Mouse (Mus musculus) MEL (cell line): ENCODE data around the gene Trak1. TPM values are rescaled to one million over a fixed set of nuclear protein-coding genes. Genes with fewer than 3 reads are reported as not detected.

Source experiments
- DNase-seq: peaks from one replicate; pipeline ENCODE4 v3.0.0; 2011; ENCODE audit warnings: low read depth, low spot score
- H3K27ac ChIP-seq: 2 replicates; pipeline ENCODE4 v1.5.1; 2012; ENCODE audit warnings: low read depth, mild to moderate bottlenecking, control low read depth, low read length, moderate library complexity; ENCODE audit not compliant: control insufficient read depth
- H3K27me3 ChIP-seq, 2 experiments: fragments of 150-350 bp in 1 of 2; sonication (generic) in 1 of 2; 2 replicates each; pipeline ENCODE4 v1.6.1; 2012; ENCODE audit warnings: low read length in 2 of 2, mild to moderate bottlenecking in 2 of 2, improper control_type of control experiment in 1 of 2, moderate library complexity in 1 of 2; ENCODE audit not compliant: insufficient read depth in 2 of 2, control insufficient read depth in 1 of 2
- H3K36me3 ChIP-seq, 2 experiments: 2 replicates each; pipeline ENCODE4 v1.6.1; 2012 to 2014; ENCODE audit warnings: low read length in 2 of 2, improper control_type of control experiment in 1 of 2, inconsistent platforms in 1 of 2, mild to moderate bottlenecking in 1 of 2; ENCODE audit not compliant: insufficient read depth in 2 of 2, control insufficient read depth in 1 of 2
- H3K4me1 ChIP-seq, 2 experiments: fragments of 150-350 bp in 1 of 2; sonication (generic) in 1 of 2; 2 replicates each; pipeline ENCODE4 v1.6.1; 2012; ENCODE audit warnings: low read length in 2 of 2, improper control_type of control experiment in 1 of 2, mild to moderate bottlenecking in 1 of 2; ENCODE audit not compliant: insufficient read depth in 2 of 2, control insufficient read depth in 1 of 2
- H3K4me3 ChIP-seq, 2 experiments: fragments of 150-350 bp in 1 of 2; sonication (generic) in 1 of 2; 2 replicates each; pipeline ENCODE4 v1.5.1; 2012; ENCODE audit warnings: low read depth in 2 of 2, low read length in 2 of 2, mild to moderate bottlenecking in 2 of 2, moderate library complexity in 2 of 2, control low read depth in 1 of 2, improper control_type of control experiment in 1 of 2; ENCODE audit not compliant: control insufficient read depth in 1 of 2, insufficient read depth in 1 of 2
- H3K79me2 ChIP-seq: 2 replicates; pipeline ENCODE4 v1.6.1; 2012; ENCODE audit warnings: mild to moderate bottlenecking, low read length, moderate library complexity; ENCODE audit not compliant: control insufficient read depth, poor library complexity, insufficient read depth
- H3K9ac ChIP-seq: 2 replicates; pipeline ENCODE4 v1.6.1; 2012; ENCODE audit warnings: low read depth, mild to moderate bottlenecking, control low read depth, low read length, moderate library complexity; ENCODE audit not compliant: control insufficient read depth, poor library complexity, severe bottlenecking
- H3K9me3 ChIP-seq: fragments of 150-350 bp; sonication (generic); replicated peaks from 2 replicates; pipeline ENCODE4 v1.6.1; 2012; ENCODE audit warnings: mild to moderate bottlenecking, low read length, improper control_type of control experiment, moderate library complexity; ENCODE audit not compliant: insufficient read depth
- BHLHE40 ChIP-seq: IDR thresholded peaks from 2 replicates; pipeline ENCODE4 v1.6.1; 2012; ENCODE audit warnings: low read depth, mild to moderate bottlenecking, inconsistent platforms, low read length, improper control_type of control experiment, borderline replicate concordance
- CHD1 ChIP-seq: IDR thresholded peaks from 2 replicates; pipeline ENCODE4 v1.6.1; 2012; ENCODE audit warnings: low read depth, mild to moderate bottlenecking, inconsistent platforms, low read length, improper control_type of control experiment
- CHD2 ChIP-seq: IDR thresholded peaks from 2 replicates; pipeline ENCODE4 v1.6.1; 2011; ENCODE audit warnings: low read length, improper control_type of control experiment
- ELF1 ChIP-seq: IDR thresholded peaks from 2 replicates; pipeline ENCODE4 v1.6.1; 2014; ENCODE audit warnings: low read depth, mild to moderate bottlenecking, inconsistent platforms, low read length, improper control_type of control experiment, moderate library complexity
- EP300 ChIP-seq, 2 experiments: IDR thresholded peaks; 2 replicates each; pipeline ENCODE4 v1.6.1; 2011; ENCODE audit warnings: improper control_type of control experiment in 2 of 2, low read length in 2 of 2, low read depth in 1 of 2, mild to moderate bottlenecking in 1 of 2
- ETS1 ChIP-seq: IDR thresholded peaks from 2 replicates; pipeline ENCODE4 v1.6.1; 2012; ENCODE audit warnings: low read depth, mild to moderate bottlenecking, inconsistent platforms, low read length, improper control_type of control experiment, moderate library complexity
- JUND ChIP-seq: IDR thresholded peaks from 2 replicates; pipeline ENCODE4 v1.6.1; 2011; ENCODE audit warnings: low read depth, mild to moderate bottlenecking, improper control_type of control experiment, low read length
- KAT2A ChIP-seq: conservative IDR thresholded peaks from 2 replicates; pipeline ENCODE4 v1.6.1; 2012; ENCODE audit warnings: low read depth, low read length, improper control_type of control experiment, inconsistent platforms
- MAZ ChIP-seq: IDR thresholded peaks from 2 replicates; pipeline ENCODE4 v1.6.1; 2012; ENCODE audit warnings: low read depth, mild to moderate bottlenecking, inconsistent platforms, low read length, improper control_type of control experiment
- MEF2A ChIP-seq: IDR thresholded peaks from 2 replicates; pipeline ENCODE4 v1.6.1; 2014; ENCODE audit warnings: low read depth, mild to moderate bottlenecking, inconsistent platforms, low read length, improper control_type of control experiment; ENCODE audit not compliant: poor library complexity, insufficient replicate concordance, severe bottlenecking; ENCODE audit errors: extremely low read depth
- MXI1 ChIP-seq: IDR thresholded peaks from 2 replicates; pipeline ENCODE4 v1.6.1; 2011; ENCODE audit warnings: mild to moderate bottlenecking, low read depth, low read length, improper control_type of control experiment
- MYC ChIP-seq: IDR thresholded peaks from 2 replicates; pipeline ENCODE4 v1.6.1; 2011; ENCODE audit warnings: low read depth, mild to moderate bottlenecking, low read length, improper control_type of control experiment, moderate library complexity
- NELFE ChIP-seq: IDR thresholded peaks from 2 replicates; pipeline ENCODE4 v1.6.1; 2011; ENCODE audit warnings: low read depth, low read length, improper control_type of control experiment
- NRF1 ChIP-seq: IDR thresholded peaks from 2 replicates; pipeline ENCODE4 v1.6.1; 2014; ENCODE audit warnings: low read depth, mild to moderate bottlenecking, inconsistent platforms, low read length, improper control_type of control experiment, moderate library complexity; ENCODE audit not compliant: poor library complexity, insufficient read depth, severe bottlenecking
- POLR2A ChIP-seq, 2 experiments: IDR thresholded peaks; 2 replicates each; pipeline ENCODE4 v1.6.1; 2011 to 2012; ENCODE audit warnings: low read length in 2 of 2, mild to moderate bottlenecking in 2 of 2, control low read depth in 1 of 2, improper control_type of control experiment in 1 of 2, low read depth in 1 of 2, moderate library complexity in 1 of 2; ENCODE audit not compliant: control insufficient read depth in 1 of 2, insufficient read depth in 1 of 2, poor library complexity in 1 of 2
- POLR2AphosphoS2 ChIP-seq: IDR thresholded peaks from 2 replicates; pipeline ENCODE4 v1.6.1; 2011; ENCODE audit warnings: low read length, improper control_type of control experiment
- RAD21 ChIP-seq: IDR thresholded peaks from 2 replicates; pipeline ENCODE4 v1.6.1; 2011; ENCODE audit warnings: mild to moderate bottlenecking, low read depth, low read length, improper control_type of control experiment
- SIN3A ChIP-seq: IDR thresholded peaks from 2 replicates; pipeline ENCODE4 v1.6.1; 2012; ENCODE audit warnings: low read length, improper control_type of control experiment, inconsistent platforms
- TAL1 ChIP-seq: IDR thresholded peaks from 2 replicates; pipeline ENCODE4 v1.6.1; 2012; ENCODE audit warnings: mild to moderate bottlenecking, inconsistent platforms, low read length, moderate library complexity, mixed read lengths
- TCF12 ChIP-seq: IDR thresholded peaks from 2 replicates; pipeline ENCODE4 v1.6.1; 2014; ENCODE audit warnings: low read depth, mild to moderate bottlenecking, inconsistent platforms, low read length, improper control_type of control experiment, moderate library complexity
- UBTF ChIP-seq: IDR thresholded peaks from 2 replicates; pipeline ENCODE4 v1.6.1; 2012; ENCODE audit warnings: low read depth, mild to moderate bottlenecking, inconsistent platforms, low read length, improper control_type of control experiment, moderate library complexity, borderline replicate concordance; ENCODE audit not compliant: insufficient read depth
- ZKSCAN1 ChIP-seq: IDR thresholded peaks from 2 replicates; pipeline ENCODE4 v1.6.1; 2012; ENCODE audit warnings: low read depth, mild to moderate bottlenecking, inconsistent platforms, low read length, improper control_type of control experiment, moderate library complexity
- polyA plus RNA-seq, 2 experiments: library from polyadenylated mRNA; stranded (reverse) in 1 of 2; unstranded in 1 of 2; fragments of >175 nt in 1 of 2; fragments of >200 nt in 1 of 2; gene quantifications; 2 replicates each; pipeline versions ENCODE4 v1.2.1 to v1.2.4; 2012; ENCODE audit warnings: low replicate concordance in 2 of 2, low read depth in 1 of 2; ENCODE audit not compliant: insufficient read length in 2 of 2, insufficient read depth in 1 of 2, missing spikeins in 1 of 2
- total RNA-seq: library from RNA; depleted of rRNA; stranded (reverse); fragments of 300-350 nt; gene quantifications from 2 replicates; pipeline ENCODE4 v1.2.3, GENCODE M21; 2012

The Trak1 gene
- total and polyA plus RNA-seq, 3 experiments, result 16.2 to 35.5 TPM; not detected in 1

- H3K27me3 ChIP-seq, result no peaks in the 10 kb centered on the region
- TF ChIP-seq TAL1, result no peak
- no peak for TF ChIP-seq NRF1
- TF ChIP-seq CHD1, result no peak
- no peak for TF ChIP-seq POLR2A (IDR thresholded peaks at IDR 0.05; ENCODE audit: control insufficient read depth in 1 of 2, insufficient read depth in 1 of 2, low read depth in 1 of 2, low read length in 2 of 2, poor library complexity in 1 of 2)
- no peak overlapping the region for H3K27ac ChIP-seq
- DNase-seq, result no peak
- H3K4me3 ChIP-seq, result no peak overlapping the region
- H3K9ac ChIP-seq, result no peak overlapping the region
- H3K36me3 ChIP-seq, result no peaks in the 10 kb centered on the region
- no peaks in the 10 kb centered on the region for H3K9me3 ChIP-seq
- no peaks in the 10 kb centered on the region for H3K79me2 ChIP-seq
- no peaks in the 10 kb centered on the region for H3K4me1 ChIP-seq
Measured at GRCm38 (mm10) chr9:121494006-121494767, 196.9 kb downstream of the Trak1 start.

- no peaks in the 10 kb centered on the region for H3K4me1 ChIP-seq
- H3K9ac ChIP-seq, result no peak within 1 kb of the TSS
- no peaks in the 10 kb centered on the region for H3K27me3 ChIP-seq
- no peak within 1 kb of the TSS for H3K27ac ChIP-seq
- H3K4me3 ChIP-seq, result no peak within 1 kb of the TSS
- H3K9me3 ChIP-seq, result no peaks in the 10 kb centered on the region
- no peak for DNase-seq
- H3K36me3 ChIP-seq, result no peaks in the 10 kb centered on the region
- no peaks in the 10 kb centered on the region for H3K79me2 ChIP-seq
- TF ChIP-seq CHD2 (no peak), MAZ (no peak), POLR2AphosphoS2 (no peak)
Measured at GRCm38 (mm10) chr9:121495529-121495928, 198.2 kb downstream of the Trak1 start, which contains the start of gene Cck. Gene Cck (minus strand): TSS chr9:121495694.

GRCm38 (mm10) chr9:121496102-121496501 lies 198.8 kb downstream of the Trak1 start:
- H3K9ac ChIP-seq, result no peak overlapping the region
- no peaks in the 10 kb centered on the region for H3K79me2 ChIP-seq
- TF ChIP-seq SIN3A (no peak), ETS1 (no peak), POLR2AphosphoS2 (no peak), MYC (no peak), ELF1 (no peak), EP300 (IDR thresholded peaks at IDR 0.05; ENCODE audit: low read depth in 1 of 2, low read length in 2 of 2) (no peak), BHLHE40 (no peak), KAT2A (no peak), MAZ (no peak), TCF12 (no peak), NRF1 (no peak), NELFE (no peak), MXI1 (no peak), MEF2A (no peak), UBTF (no peak), JUND (no peak), ZKSCAN1 (no peak), RAD21 (no peak)
- no peaks in the 10 kb centered on the region for H3K27me3 ChIP-seq
- H3K9me3 ChIP-seq, result no peaks in the 10 kb centered on the region
- no peaks in the 10 kb centered on the region for H3K4me1 ChIP-seq
- no peak overlapping the region for H3K27ac ChIP-seq
- no peak overlapping the region for H3K4me3 ChIP-seq
- H3K36me3 ChIP-seq, result no peaks in the 10 kb centered on the region
- DNase-seq, result no peak
